Mouse (Mus musculus): ENCODE results near the gene Dusp1. TPM values are rescaled to one million over a fixed set of nuclear protein-coding genes. Genes with fewer than 3 reads are reported as not detected.

The Dusp1 gene
- polyA plus RNA-seq, 1 experiment from 2014 or later = 465 TPM

DNA sequence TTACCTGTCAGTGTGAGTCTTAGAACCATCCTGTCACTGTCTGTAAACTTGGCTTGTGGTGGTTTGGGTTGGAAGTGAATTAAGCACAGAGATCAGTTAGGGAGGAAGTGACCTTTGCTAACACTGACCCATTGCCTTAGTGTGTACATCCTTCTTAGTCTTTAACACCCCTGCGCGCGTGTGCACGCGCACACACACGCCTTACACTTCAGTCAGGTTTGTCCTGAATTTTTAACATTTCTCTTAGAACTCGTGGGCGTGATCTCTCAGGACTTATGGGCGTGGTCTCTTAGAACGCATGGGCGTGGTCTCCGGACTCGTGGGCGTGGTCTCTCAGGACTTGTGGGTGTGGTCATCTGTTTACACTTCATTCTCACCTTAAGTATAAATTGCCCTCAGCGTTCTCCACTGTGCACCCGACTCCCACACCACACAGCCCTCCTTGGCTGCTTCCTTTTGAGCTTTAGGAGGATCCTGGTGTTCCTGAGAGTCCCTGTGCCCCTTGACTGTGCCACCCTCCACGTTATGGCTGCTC is 39.1 kb upstream of the Dusp1 start:
- no peaks in the 10 kb centered on the region for H3K27me3 ChIP-seq
- in situ Hi-C loops (cut with MboI; ENCODE audit: low pct_unique_long_range_greater_than_20kb) = no loop called here
- POLR2A ChIA-PET = interaction anchor here (0.8 to 1.1 kb wide), 3 partner anchors 8 to 40 kb away, joined by 4 read pairs; no protein-coding TSS in a partner anchor
- no peak for DNase-seq (ENCODE audit: low read depth, low spot score)
- ATAC-seq = no peak
- CTCF ChIA-PET = no interaction called here
- no peak for TF ChIP-seq CTCF (IDR thresholded peaks at IDR 0.05)

DNA sequence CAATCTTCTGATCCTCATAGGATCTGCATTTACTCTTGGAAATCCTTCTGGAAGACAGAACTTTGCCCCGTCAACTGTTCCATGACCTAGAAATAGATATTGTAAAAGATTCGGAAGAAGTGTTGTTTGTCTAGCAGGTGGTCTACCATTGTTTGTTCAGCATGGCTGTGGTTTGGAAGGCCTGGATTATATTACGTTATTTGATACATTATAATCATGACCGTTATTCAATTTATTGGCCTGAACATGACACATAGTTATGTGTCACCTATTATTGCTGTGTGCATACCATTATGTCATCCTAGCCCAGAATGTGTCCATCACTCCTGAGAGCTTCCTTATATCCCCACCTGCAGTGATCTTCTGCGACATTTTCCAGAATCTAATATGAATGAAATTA is 36.9 kb upstream of the Dusp1 start:
- in situ Hi-C loops (cut with MboI; ENCODE audit: low pct_unique_long_range_greater_than_20kb) = no loop called here

DNA sequence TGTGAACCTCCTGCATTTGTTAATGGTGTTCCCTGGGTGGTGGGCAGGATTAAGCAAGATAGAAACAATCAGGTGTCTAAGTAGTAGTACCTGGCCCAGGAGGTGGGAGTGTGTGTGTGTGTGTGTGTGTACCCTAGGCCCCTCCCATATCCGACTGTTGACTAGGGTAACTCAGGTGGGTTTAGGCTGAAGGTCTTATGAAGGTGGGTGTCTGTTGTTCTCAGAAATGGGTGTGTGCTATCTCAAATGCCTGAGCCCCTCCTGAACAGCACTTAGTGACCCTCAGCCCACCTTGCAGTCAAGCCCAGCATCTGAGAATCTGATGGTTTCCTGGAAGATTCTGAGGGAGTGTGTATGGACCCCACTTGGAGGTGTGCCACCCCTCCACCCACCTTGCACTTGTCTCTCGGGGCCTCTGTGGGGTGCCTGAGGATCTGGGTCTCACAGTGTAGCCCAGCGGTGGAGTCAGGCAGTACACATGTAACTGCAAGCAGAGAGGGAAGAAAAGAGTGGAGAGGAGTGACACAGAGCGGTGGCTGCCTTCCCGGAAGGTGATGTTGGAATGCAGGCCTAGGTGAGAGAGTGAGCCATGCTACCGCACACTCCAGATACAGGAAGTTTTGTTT is 35.0 kb upstream of the Dusp1 start:
- in situ Hi-C loops (cut with MboI; ENCODE audit: low pct_unique_long_range_greater_than_20kb) = no loop called here
- H3K27me3 ChIP-seq = no peaks in the 10 kb centered on the region
- TF ChIP-seq CTCF (IDR thresholded peaks at IDR 0.05) = no peak
- CTCF ChIA-PET = no interaction called here
- POLR2A ChIA-PET = interaction anchor here (1.1 to 2.1 kb wide), 2 partner anchors 88 to 94 kb away, joined by 3 to 5 read pairs; no protein-coding TSS in a partner anchor
- DNase-seq (ENCODE audit: low read depth, low spot score) = no peak
- no peak for ATAC-seq

More for the DNA sequence above, 36.9 kb upstream of the Dusp1 start:
- POLR2A ChIA-PET = interaction anchor here (0.6 to 1.3 kb wide), 3 partner anchors 35 to 89 kb away, joined by 3 read pairs; partner anchors contain the start of gene Dusp1
- CTCF ChIA-PET = no interaction called here
- H3K27me3 ChIP-seq = no peaks in the 10 kb centered on the region
- no peak for DNase-seq (ENCODE audit: low read depth, low spot score)
- ATAC-seq = no peak
- TF ChIP-seq CTCF (IDR thresholded peaks at IDR 0.05) = no peak

- no peaks in the 10 kb centered on the region for H3K27me3 ChIP-seq
- peak; percentile 81 for DNase-seq (ENCODE audit: low read depth, low spot score)
- ChIA-PET CTCF (no interaction called here), POLR2A (interaction anchor here (0.9 to 2.5 kb wide), 4 partner anchors 11 to 93 kb away, joined by 3 to 12 read pairs (median 4); no protein-coding TSS in a partner anchor)
- peak; percentile 29 for ATAC-seq
- in situ Hi-C loops (cut with MboI; ENCODE audit: low pct_unique_long_range_greater_than_20kb) = no loop called here
- no peak for TF ChIP-seq CTCF (IDR thresholded peaks at IDR 0.05)
These were observed 34.3 kb upstream of the Dusp1 start for GRCm38 (mm10) chr17:26596168-26596658.

- CTCF ChIA-PET = interaction anchor here (0.9 kb wide), 1 partner anchor 86 kb away, joined by 4 read pairs; no protein-coding TSS in a partner anchor
- in situ Hi-C loops (cut with MboI; ENCODE audit: low pct_unique_long_range_greater_than_20kb) = no loop called here
- ATAC-seq (peak; percentile 27), DNase-seq (ENCODE audit: low read depth, low spot score) (no peak)
- no peak for TF ChIP-seq CTCF (IDR thresholded peaks at IDR 0.05)
- POLR2A ChIA-PET = interaction anchor here (0.6 to 2.5 kb wide), 5 partner anchors 11 to 92 kb away, joined by 3 to 12 read pairs (median 3); no protein-coding TSS in a partner anchor
- no peaks in the 10 kb centered on the region for H3K27me3 ChIP-seq
These were observed 33.7 kb upstream of the Dusp1 start for GRCm38 (mm10) chr17:26595448-26596167.

DNA sequence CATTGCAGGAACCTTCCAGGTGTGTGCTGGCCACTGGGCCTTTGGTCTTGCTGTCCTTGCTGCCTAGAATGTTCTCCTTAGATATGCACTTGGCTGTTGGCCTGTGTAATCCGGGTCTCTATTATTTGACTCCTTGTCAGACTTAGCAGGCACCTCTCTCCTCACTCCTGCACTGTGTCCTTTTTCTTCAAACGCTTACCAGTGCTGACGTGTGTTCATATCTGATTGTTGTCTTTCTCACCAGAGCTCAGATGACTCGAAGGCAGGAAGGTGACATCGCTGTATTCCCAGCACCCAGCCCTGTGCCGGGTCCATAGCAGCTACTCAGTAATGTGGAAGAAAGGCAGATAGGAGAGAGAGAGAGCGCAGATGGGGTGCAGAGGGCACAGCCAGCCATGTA is 33.0 kb upstream of the Dusp1 start:
- ATAC-seq = no peak
- no peaks in the 10 kb centered on the region for H3K27me3 ChIP-seq
- ChIA-PET POLR2A (interaction anchor here (0.6 to 2.5 kb wide), 4 partner anchors 10 to 92 kb away, joined by 3 to 12 read pairs (median 4); no protein-coding TSS in a partner anchor), CTCF (interaction anchor here (0.9 to 1.3 kb wide), 2 partner anchors 55 to 86 kb away, joined by 4 read pairs; no protein-coding TSS in a partner anchor)
- in situ Hi-C loops (cut with MboI; ENCODE audit: low pct_unique_long_range_greater_than_20kb) = no loop called here
- TF ChIP-seq CTCF (IDR thresholded peaks at IDR 0.05) = no peak
- no peak for DNase-seq (ENCODE audit: low read depth, low spot score)

GRCm38 (mm10) chr17:26594171-26594570 is 32.2 kb upstream of the Dusp1 start:
- in situ Hi-C loops (cut with MboI; ENCODE audit: low pct_unique_long_range_greater_than_20kb) = no loop called here
- CTCF ChIA-PET = interaction anchor here (1.3 kb wide), 1 partner anchor 56 kb away, joined by 4 read pairs; no protein-coding TSS in a partner anchor
- POLR2A ChIA-PET = interaction anchor here (0.8 to 2.5 kb wide), 2 partner anchors 24 to 87 kb away, joined by 3 to 12 read pairs; no protein-coding TSS in a partner anchor
- H3K27me3 ChIP-seq = no peaks in the 10 kb centered on the region
- DNase-seq (ENCODE audit: low read depth, low spot score) (no peak), ATAC-seq (no peak)
- TF ChIP-seq CTCF (IDR thresholded peaks at IDR 0.05) = no peak

GRCm38 (mm10) chr17:26593199-26593598 is 31.3 kb upstream of the Dusp1 start:
- ChIA-PET CTCF (interaction anchor here (1.3 kb wide), 1 partner anchor 27 kb away, joined by 3 read pairs; no protein-coding TSS in a partner anchor), POLR2A (interaction anchor here (1.0 kb wide), 1 partner anchor 8 kb away, joined by 4 read pairs; no protein-coding TSS in a partner anchor)
- in situ Hi-C loops (cut with MboI; ENCODE audit: low pct_unique_long_range_greater_than_20kb) = no loop called here
- ATAC-seq = no peak
- DNase-seq (ENCODE audit: low read depth, low spot score) = no peak
- TF ChIP-seq CTCF (IDR thresholded peaks at IDR 0.05) = no peak
- H3K27me3 ChIP-seq = no peaks in the 10 kb centered on the region

DNA sequence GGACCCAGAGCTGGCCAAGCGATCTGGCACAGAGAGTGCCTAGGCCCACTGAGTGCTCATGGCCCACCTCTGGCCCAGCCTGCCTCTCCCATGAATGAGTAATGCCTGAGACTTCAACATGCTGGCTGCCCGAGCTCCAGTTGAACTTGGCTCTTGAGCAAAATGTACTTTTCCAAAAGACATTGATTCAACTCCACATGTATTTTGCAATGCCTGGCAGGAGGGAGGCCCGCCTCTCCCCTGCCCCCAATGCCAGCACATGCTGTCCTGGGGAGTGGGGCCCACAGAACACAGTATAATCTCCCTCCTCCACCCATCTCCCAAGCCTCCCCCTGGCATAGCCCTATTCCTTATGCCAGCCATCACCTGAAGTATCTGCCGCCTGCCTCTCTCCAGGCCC is 30.6 kb upstream of the Dusp1 start:
- POLR2A ChIA-PET = interaction anchor here (1.0 kb wide), 1 partner anchor 9 kb away, joined by 4 read pairs; no protein-coding TSS in a partner anchor
- H3K27me3 ChIP-seq = no peaks in the 10 kb centered on the region
- no peak for DNase-seq (ENCODE audit: low read depth, low spot score)
- in situ Hi-C loops (cut with MboI; ENCODE audit: low pct_unique_long_range_greater_than_20kb) = no loop called here
- CTCF ChIA-PET = interaction anchor here (0.5 to 1.3 kb wide), 2 partner anchors 28 to 67 kb away, joined by 3 read pairs; no protein-coding TSS in a partner anchor
- no peak for ATAC-seq
- no peak for TF ChIP-seq CTCF (IDR thresholded peaks at IDR 0.05)

GRCm38 (mm10) chr17:26587961-26588487 is 26.1 kb upstream of the Dusp1 start:
- CTCF ChIA-PET = interaction anchor here (1.2 to 1.3 kb wide), 2 partner anchors 81 to 85 kb away, joined by 3 read pairs; no protein-coding TSS in a partner anchor
- H3K27me3 ChIP-seq = no peaks in the 10 kb centered on the region
- in situ Hi-C loops (cut with MboI; ENCODE audit: low pct_unique_long_range_greater_than_20kb) = no loop called here
- no peak for TF ChIP-seq CTCF (IDR thresholded peaks at IDR 0.05)
- POLR2A ChIA-PET = interaction anchor here (1.0 to 1.1 kb wide), 2 partner anchors 16 to 26 kb away, joined by 3 to 4 read pairs; no protein-coding TSS in a partner anchor
- ATAC-seq (no peak), DNase-seq (ENCODE audit: low read depth, low spot score) (no peak)

All from Patski (cell line).